Mouse (Mus musculus) liver, embryonic 14.5 days (tissue): Measurements from ENCODE around the gene Glipr1l3.
"Not testable (repeated sequence)": the region's sequence is repeated elsewhere in the genome, so short reads cannot be mapped to it uniquely, and the experiment has no call there.

ENCODE experiments used
- CTCF ChIP-seq: IDR thresholded peaks from 2 replicates; pipeline ENCODE4 v1.5.1; 2016; ENCODE audit warnings: antibody characterized with exemption, low read depth, control low read depth
- EP300 ChIP-seq: IDR thresholded peaks from 2 replicates; pipeline ENCODE4 v1.6.1; 2016; ENCODE audit warnings: antibody characterized with exemption, low read depth

DNA sequence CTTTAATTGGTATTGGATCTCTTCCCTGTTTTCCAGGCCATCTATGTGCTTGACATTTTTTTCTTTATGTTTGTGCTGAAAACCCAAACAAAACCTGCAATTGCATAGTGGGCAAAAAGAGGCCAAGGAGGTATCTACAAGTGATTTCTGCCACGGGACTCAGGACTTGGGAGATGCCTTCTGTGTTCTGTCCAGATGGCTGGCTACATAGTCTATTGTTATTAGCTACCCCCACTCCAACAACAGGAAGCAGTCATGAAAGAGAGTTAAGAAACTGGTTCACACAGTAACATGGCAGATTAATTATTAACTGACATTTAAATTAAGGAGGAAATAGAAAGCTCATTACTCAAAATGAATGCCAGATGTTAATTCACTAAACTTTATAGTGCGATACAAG, 35.0 kb downstream of the Glipr1l3 start:
- not testable (repeated sequence) for TF ChIP-seq EP300, CTCF
